Mouse (Mus musculus) midbrain, embryonic 13.5 days (tissue): ENCODE data around the gene Pifo. TPM values are rescaled to one million over a fixed set of nuclear protein-coding genes. Genes with fewer than 3 reads are reported as not detected.
"Not testable (repeated sequence)": the region's sequence is repeated elsewhere in the genome, so short reads cannot be mapped to it uniquely, and the experiment has no call there.

Experiments used
- ATAC-seq: fragments of 200-750 bp; cut with Nextera tagmentation; 2 replicates; pipeline ENCODE4 v1.8.0; 2017; ENCODE audit warnings: mild to moderate bottlenecking, moderate TSS enrichment, moderate library complexity
- H3K27ac ChIP-seq: fragments of 300-500 bp; sonication (generic); 2 replicates; pipeline ENCODE4 v1.5.1; 2015; ENCODE audit warnings: inconsistent platforms, mild to moderate bottlenecking, moderate library complexity
- H3K27me3 ChIP-seq: fragments of 300-500 bp; sonication (generic); 2 replicates; pipeline ENCODE4 v1.6.1; 2015; ENCODE audit warnings: mild to moderate bottlenecking, inconsistent platforms
- H3K36me3 ChIP-seq: fragments of 300-500 bp; sonication (generic); 2 replicates; pipeline ENCODE4 v1.6.1; 2015; ENCODE audit warnings: mild to moderate bottlenecking, inconsistent platforms
- H3K4me1 ChIP-seq: fragments of 300-500 bp; sonication (generic); replicated peaks from 2 replicates; pipeline ENCODE4 v1.6.1; 2015; ENCODE audit warnings: inconsistent platforms
- H3K4me2 ChIP-seq: fragments of 300-500 bp; sonication (generic); replicated peaks from 2 replicates; pipeline ENCODE4 v1.6.1; 2015; ENCODE audit warnings: moderate library complexity, mild to moderate bottlenecking, inconsistent platforms
- H3K4me3 ChIP-seq: fragments of 300-500 bp; sonication (generic); replicated peaks from 2 replicates; pipeline ENCODE4 v1.5.1; 2015; ENCODE audit warnings: mild to moderate bottlenecking, inconsistent platforms
- H3K9ac ChIP-seq: fragments of 300-500 bp; sonication (generic); replicated peaks from 2 replicates; pipeline ENCODE4 v1.6.1; 2015; ENCODE audit warnings: mild to moderate bottlenecking, inconsistent platforms
- H3K9me3 ChIP-seq: fragments of 300-500 bp; sonication (generic); 2 replicates; pipeline ENCODE4 v1.6.1; 2016; ENCODE audit warnings: mild to moderate bottlenecking, inconsistent platforms
- WGBS: fragments of 180-500 bp; shearing (Covaris S2); methylation state at CpG from one replicate; pipeline ENCODE4 v1.1.7; 2015; 5-methylcytosine and 5-hydroxymethylcytosine counted together
- polyA plus RNA-seq: library from polyadenylated mRNA; unstranded; fragments of >200 nt; fragmentation: Nextera tagmentation; extraction: Ambion mirVana; gene quantifications from 2 replicates; pipeline ENCODE4 v1.2.1, GENCODE M21; 2015

Pifo gene
- 1.8 and 3.3 TPM in 2 replicates for polyA plus RNA-seq

DNA sequence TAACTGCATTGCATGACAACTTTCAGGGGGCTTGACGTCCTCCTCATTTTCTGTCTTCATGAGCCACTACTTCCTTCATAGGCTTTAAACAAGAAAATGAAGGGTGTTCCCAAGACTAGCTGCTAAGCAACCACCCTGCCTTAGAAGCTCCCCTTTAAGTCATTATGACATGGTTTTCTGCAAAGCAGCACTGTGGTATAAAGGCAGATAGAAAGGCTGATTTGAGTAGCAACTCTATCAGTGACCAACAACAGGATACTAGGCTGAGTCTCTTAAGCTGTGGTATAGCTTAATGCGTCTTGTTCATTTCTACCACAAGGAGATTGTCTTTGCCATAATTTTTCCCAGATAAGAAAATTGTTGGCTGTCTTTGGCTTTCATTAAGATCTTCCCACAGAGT, at the start of gene Pifo:
Gene Pifo (minus strand): TSS at position 101 of the 400 bp plus-strand sequence.
- ATAC-seq: no peak
- Histone ChIP-seq H3K27me3 (no peaks in the 10 kb centered on the region), H3K9ac (no peak within 1 kb of the TSS), H3K4me1 (no peaks in the 10 kb centered on the region), H3K4me2 (no peak within 1 kb of the TSS), H3K9me3 (no peaks in the 10 kb centered on the region), H3K4me3 (no peak within 1 kb of the TSS), H3K27ac (no peak within 1 kb of the TSS), H3K36me3 (no peaks in the 10 kb centered on the region)
- 91% methylated on average over 2 of the region's 2 CpGs for WGBS

DNA sequence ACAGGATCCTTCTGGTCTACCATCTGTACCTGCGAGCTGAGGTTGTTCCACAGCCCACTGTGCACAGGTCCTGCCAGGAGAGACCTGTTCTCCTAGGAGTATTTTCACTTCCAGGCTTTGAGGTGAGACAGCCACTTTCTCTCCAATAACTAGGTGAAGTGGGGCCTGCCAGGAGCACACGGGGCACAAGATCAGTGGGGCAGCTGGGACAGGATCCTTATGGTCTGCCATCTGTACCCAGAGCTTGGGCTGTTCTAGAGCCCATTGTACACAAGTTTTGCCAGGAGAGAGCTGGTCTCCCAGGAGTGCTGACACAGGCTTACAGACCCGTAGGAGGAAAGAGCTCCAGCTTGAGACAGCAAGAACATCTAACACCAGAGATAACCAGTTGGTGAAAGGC, 43.5 kb upstream of the Pifo start:
- ATAC-seq: no peak

DNA sequence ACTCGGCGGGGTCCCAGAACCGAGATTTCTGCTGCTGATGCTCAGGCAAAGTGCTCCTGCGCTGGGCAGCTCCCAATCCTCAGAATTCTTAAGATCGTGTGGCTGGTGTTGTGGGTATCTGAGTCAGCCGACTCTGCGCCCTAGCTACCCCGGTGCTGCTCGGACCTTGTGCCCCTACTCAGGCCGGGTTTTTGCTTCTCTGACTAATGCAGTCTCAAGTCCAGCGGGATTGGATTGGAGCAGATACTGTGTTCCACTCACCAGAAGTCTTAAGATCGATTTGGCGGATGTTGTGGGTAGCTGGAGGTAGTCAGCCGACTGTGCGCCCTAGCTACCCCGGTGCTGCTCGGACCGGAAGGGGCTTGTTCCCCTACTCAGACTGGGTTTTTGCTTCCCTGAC, 37.5 kb upstream of the Pifo start:
- no peaks in the 10 kb centered on the region for H3K27me3 ChIP-seq
- no peak overlapping the region for H3K4me2 ChIP-seq
- H3K36me3 ChIP-seq: no peaks in the 10 kb centered on the region
- H3K4me3 ChIP-seq: no peak overlapping the region
- H3K9ac ChIP-seq: no peak overlapping the region
- H3K27ac ChIP-seq: no peak overlapping the region
- no peaks in the 10 kb centered on the region for H3K4me1 ChIP-seq
- WGBS: 74% methylated on average over 18 of the region's 18 CpGs
- no peaks in the 10 kb centered on the region for H3K9me3 ChIP-seq
- ATAC-seq: no peak

More for the DNA sequence above, 43.5 kb upstream of the Pifo start:
- H3K9me3 ChIP-seq: no peaks in the 10 kb centered on the region
- H3K4me1 ChIP-seq: no peaks in the 10 kb centered on the region
- no peak overlapping the region for H3K27ac ChIP-seq
- H3K27me3 ChIP-seq: no peaks in the 10 kb centered on the region
- no peak overlapping the region for H3K4me2 ChIP-seq
- H3K36me3 ChIP-seq: no peaks in the 10 kb centered on the region
- 87% methylated on average over 3 of the region's 3 CpGs for WGBS
- no peak overlapping the region for H3K4me3 ChIP-seq
- H3K9ac ChIP-seq: no peak overlapping the region

DNA sequence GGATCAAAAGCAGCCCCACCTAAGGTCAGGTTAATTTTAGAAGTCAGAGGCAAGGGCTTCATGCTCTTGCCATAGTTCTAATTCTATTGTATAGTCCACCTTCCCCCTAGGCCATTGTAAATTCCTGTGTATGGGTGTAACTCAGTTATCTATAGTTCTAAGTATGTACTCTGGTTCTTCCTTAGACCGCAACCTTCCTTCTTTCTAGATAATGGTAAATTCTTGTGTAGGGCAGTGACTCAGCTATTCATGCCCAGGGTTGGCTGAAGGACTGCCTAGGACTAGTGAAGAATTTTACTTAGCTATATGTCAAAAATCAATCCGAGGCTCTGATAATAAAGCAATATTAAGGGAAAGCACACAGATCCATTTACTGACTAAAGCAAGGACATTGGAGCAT, 25.9 kb upstream of the Pifo start:
- 93% methylated on average over 2 of the region's 2 CpGs for WGBS
- no peak for ATAC-seq

DNA sequence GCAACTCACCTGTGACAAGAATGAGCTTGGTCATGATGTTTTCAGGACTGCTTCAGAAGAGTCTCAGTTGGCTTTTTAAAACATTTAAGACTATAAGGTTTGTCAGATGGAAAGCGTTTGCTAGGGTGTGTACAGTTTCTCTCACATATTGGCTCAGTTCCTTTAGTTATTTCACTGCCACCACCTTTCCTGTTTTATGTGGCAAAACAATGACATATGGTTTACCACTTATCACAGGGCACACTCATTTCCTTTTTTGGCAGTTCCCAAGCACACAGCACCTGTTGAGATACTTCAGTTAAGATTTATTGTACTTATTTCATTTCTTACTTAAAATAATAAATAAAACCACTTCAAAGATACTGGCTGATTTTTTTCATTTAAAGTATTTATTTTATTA, 18.3 kb upstream of the Pifo start, which contains the start of gene Chil5:
Gene Chil5 (minus strand): TSS at position 34 of the 400 bp plus-strand sequence.
- H3K4me1 ChIP-seq: no peaks in the 10 kb centered on the region
- H3K36me3 ChIP-seq: no peaks in the 10 kb centered on the region
- no peak within 1 kb of the TSS for H3K9ac ChIP-seq
- no peak within 1 kb of the TSS for H3K4me2 ChIP-seq
- H3K4me3 ChIP-seq: no peak within 1 kb of the TSS
- H3K27me3 ChIP-seq: no peaks in the 10 kb centered on the region
- no peak for ATAC-seq
- H3K9me3 ChIP-seq: no peaks in the 10 kb centered on the region
- 97% methylated on average over 1 of the region's 1 CpGs for WGBS
- no peak within 1 kb of the TSS for H3K27ac ChIP-seq

More for the DNA sequence above, 25.9 kb upstream of the Pifo start:
- no peak overlapping the region for H3K4me2 ChIP-seq
- H3K4me3 ChIP-seq: no peak overlapping the region
- H3K27me3 ChIP-seq: no peaks in the 10 kb centered on the region
- H3K36me3 ChIP-seq: no peaks in the 10 kb centered on the region
- H3K9ac ChIP-seq: no peak overlapping the region
- H3K9me3 ChIP-seq: no peaks in the 10 kb centered on the region
- H3K27ac ChIP-seq: no peak overlapping the region
- H3K4me1 ChIP-seq: no peaks in the 10 kb centered on the region

DNA sequence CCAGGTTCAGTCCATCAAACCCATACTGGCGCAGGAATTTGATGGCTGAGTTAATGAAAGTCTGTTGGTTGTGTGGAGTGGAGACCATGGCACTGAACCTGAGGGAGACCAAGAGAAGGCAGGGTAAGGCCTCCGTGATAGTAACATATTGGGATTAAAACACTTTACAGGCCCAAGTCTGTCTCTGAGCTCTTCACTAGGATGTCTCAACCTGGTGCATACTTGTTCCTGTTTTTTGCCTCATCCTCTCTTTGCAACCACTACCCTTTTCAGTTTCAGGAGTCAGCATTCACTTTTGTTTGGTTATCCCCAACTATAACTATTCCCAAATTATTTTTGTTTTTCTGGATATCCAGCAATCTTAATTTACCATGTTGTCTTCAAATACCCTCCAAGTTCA, 9.7 kb upstream of the Pifo start:
- no peak for ATAC-seq
- WGBS: 93% methylated on average over 2 of the region's 2 CpGs
- H3K4me1 ChIP-seq: no peaks in the 10 kb centered on the region
- H3K9ac ChIP-seq: no peak overlapping the region
- H3K27ac ChIP-seq: no peak overlapping the region
- no peak overlapping the region for H3K4me3 ChIP-seq
- H3K36me3 ChIP-seq: no peaks in the 10 kb centered on the region
- H3K27me3 ChIP-seq: no peaks in the 10 kb centered on the region
- no peak overlapping the region for H3K4me2 ChIP-seq
- H3K9me3 ChIP-seq: no peaks in the 10 kb centered on the region

DNA sequence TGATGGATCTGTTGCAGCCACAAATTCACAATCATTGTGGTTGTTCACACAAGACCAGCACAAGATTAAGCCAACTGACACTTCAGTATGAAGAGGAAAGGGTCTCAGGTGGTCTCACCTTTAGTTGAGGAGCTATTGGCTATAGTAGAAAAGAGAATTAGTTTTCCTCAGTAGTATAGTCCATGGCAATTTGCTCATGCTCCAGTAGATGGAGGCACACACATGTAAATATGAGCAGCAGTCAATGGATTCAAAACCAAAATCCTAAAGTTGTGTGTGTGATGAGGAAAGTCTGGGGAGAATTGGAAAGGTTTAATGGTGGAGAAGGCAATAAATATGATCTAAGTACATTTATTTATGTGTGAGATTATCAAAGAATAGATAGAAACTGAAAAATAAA, 7.4 kb upstream of the Pifo start:
- Histone ChIP-seq H3K27me3 (no peaks in the 10 kb centered on the region), H3K4me2 (no peak overlapping the region), H3K36me3 (no peaks in the 10 kb centered on the region), H3K9me3 (no peaks in the 10 kb centered on the region), H3K27ac (no peak overlapping the region), H3K4me3 (no peak overlapping the region), H3K9ac (no peak overlapping the region), H3K4me1 (no peaks in the 10 kb centered on the region)
- ATAC-seq: no peak

DNA sequence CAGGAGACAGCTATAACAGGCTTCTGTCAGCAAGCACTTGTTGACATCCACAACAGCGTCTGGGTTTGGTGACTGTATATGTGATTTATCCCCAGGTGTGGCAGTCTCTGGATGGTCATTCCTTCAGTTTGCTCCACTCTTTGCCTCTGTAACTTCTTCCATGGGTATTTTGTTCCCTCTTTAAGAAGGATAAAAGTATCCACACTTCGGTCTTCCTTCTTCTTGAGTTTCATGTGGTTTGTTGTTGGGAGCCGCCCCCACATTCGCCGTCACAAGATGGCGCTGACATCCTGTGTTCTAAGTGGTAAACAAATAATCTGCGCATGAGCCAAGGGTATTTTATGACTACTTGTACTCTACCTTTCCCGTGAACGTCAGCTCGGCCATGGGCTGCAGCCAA, 11.1 kb downstream of the Pifo start:
- not testable (repeated sequence) for H3K4me2 ChIP-seq, H3K4me3 ChIP-seq, H3K9me3 ChIP-seq, H3K27me3 ChIP-seq, H3K27ac ChIP-seq, H3K9ac ChIP-seq, ATAC-seq, H3K36me3 ChIP-seq
- peaks cover 11% of the 10 kb centered on the region for H3K4me1 ChIP-seq
- WGBS: 71% methylated on average over 10 of the region's 10 CpGs

DNA sequence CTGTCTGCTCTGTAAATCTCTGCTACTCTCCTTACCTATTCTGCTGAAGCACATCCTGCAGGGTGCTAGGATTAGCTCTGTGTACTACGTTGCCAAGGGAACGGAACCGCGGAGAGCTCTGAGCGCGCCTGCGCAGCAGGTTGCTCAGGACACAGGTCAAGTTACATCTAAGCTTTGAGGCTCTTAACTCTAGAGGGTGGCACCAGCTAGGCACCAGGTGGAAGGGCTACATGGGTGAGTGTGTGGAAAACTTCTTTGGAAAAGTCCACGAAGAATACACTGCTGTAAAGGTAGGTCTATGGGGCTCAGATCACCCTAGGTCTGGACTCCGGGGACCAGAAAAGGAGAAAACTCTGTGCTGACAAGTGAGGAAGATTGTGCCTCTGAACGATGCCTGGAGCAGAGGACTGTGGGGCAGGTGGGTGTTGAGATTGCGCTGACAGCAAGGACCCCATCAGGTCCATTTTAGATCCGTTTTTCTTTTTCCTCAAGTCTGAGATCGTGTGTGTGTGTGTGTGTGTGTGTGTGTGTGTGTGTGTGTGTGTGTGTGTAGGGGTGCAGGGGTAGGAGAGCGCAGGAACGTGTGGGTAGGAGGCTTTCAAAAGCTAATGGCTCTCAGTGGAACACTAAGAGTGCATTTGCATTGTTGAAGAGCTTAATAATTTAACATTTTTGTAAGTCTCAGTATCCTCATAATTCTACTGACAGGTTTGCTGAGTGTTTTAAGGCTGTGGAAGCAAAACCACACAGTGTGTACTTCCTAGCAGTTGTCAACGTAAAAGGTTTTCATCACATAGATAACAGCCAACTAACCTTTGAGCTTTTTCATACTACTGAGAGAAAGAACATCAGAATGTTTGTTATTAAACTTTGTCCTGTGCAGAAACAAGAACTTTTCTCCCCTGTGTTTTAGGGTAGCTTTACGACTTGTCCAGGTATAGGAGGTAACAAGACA, 12.8 kb downstream of the Pifo start:
- Histone ChIP-seq H3K36me3 (no peaks in the 10 kb centered on the region), H3K9ac (no peak overlapping the region), H3K4me3 (peak overlapping the region; percentile 24), H3K27ac (no peak overlapping the region), H3K27me3 (no peaks in the 10 kb centered on the region), H3K9me3 (no peaks in the 10 kb centered on the region), H3K4me1 (peaks cover 11% of the 10 kb centered on the region), H3K4me2 (peak overlapping the region; percentile 53)
- 20% methylated on average over 17 of the region's 17 CpGs for WGBS
- peak; percentile 97 for ATAC-seq

DNA sequence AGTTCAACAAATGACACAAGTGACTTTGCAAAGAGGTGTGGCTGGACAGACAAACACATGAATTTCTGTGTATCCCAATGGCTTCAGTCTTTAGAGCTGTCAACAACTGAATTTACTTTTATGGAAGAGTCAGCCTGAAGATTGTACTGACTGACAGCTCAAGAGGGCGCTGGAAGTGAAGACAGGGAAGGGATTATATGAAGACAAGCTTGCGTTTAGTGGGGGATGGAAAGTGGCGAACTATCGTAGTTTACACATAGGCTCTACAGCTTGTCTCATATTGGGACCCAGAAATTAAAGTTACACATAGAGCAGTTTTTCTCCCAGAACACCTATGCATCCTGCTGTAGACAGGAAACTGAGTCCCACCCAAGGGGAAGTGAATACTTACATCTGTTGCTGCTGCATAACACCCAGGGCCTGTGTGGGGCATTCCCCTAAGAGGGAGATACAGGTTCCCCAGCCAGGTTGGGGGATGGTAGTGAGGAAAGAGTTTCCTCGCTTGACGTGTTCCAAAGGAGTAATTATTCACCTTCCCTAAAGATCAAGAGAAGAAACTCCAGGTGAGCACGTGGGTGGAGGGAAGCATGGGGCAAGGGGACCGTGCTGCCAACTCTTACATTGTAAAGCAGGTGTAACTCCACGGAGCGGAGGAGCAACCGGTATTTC, 13.6 kb downstream of the Pifo start:
- WGBS: 16% methylated on average over 11 of the region's 11 CpGs
- Histone ChIP-seq H3K27me3 (no peaks in the 10 kb centered on the region), H3K36me3 (no peaks in the 10 kb centered on the region), H3K4me3 (peak overlapping the region; percentile 24), H3K9ac (no peak overlapping the region), H3K4me2 (peak overlapping the region; percentile 53), H3K9me3 (no peaks in the 10 kb centered on the region), H3K27ac (no peak overlapping the region), H3K4me1 (peaks cover 11% of the 10 kb centered on the region)
- ATAC-seq: peak; percentile 57

DNA sequence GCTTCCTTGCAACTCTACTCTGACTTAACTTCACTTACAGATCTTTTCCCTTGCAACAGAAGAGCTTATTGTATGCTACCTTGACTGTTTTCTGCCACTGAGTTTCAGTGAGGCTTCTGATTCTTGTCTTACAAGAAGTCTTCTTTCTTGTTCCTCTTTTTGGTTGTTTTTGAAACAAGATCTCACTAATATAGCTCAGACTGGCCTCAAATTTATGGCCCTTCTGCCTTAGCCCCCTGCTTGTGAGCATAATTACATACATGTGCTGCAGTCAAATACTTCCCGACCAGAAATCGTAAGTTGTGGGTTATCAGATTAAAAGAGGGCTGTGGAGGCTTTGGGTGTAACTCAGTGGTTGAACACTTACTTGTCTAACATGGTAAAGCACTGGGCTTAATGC, 19.7 kb downstream of the Pifo start:
- Histone ChIP-seq H3K27ac (no peak overlapping the region), H3K27me3 (no peaks in the 10 kb centered on the region), H3K9me3 (no peaks in the 10 kb centered on the region), H3K4me2 (no peak overlapping the region), H3K36me3 (no peaks in the 10 kb centered on the region), H3K9ac (no peak overlapping the region), H3K4me1 (no peaks in the 10 kb centered on the region), H3K4me3 (no peak overlapping the region)
- 89% methylated on average over 2 of the region's 2 CpGs for WGBS
- no peak for ATAC-seq

DNA sequence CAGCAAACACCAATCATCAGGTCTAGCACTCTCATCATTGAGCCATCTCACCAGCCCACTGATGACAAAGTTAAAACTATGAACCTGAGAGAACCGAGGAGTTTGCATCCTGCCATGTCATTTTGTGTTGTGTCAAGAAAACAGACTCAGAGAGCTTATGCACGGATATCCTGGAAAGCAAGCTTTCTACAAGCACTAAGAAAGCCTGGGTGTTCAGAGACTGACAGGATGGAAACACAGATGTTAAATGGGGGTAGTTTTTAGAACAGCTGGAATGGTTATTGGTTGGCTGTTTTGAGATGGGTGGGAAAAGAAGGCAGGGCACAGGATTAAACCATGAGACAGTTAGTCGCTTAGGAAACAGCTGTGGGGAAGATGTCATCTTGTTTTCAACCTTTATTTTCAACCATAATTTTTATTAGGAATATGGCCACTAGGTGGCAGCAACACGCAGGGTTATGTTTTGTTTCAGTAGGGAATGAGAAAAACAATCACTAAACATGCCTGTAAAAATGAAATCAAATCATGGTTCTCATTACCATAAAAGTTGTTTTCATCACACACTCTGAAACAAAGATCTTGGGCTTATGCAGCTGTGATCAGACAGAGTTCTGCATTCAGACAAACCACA, 22.7 kb downstream of the Pifo start:
- Histone ChIP-seq H3K27ac (no peak overlapping the region), H3K27me3 (no peaks in the 10 kb centered on the region), H3K9me3 (no peaks in the 10 kb centered on the region), H3K36me3 (no peaks in the 10 kb centered on the region), H3K4me3 (no peak overlapping the region), H3K9ac (no peak overlapping the region), H3K4me2 (no peak overlapping the region), H3K4me1 (no peaks in the 10 kb centered on the region)
- ATAC-seq: no peak
- WGBS: 29% methylated on average over 4 of the region's 4 CpGs
